Mouse (Mus musculus): ENCODE data around the gene Itprid1. TPM values are rescaled to one million over a fixed set of nuclear protein-coding genes. Genes with fewer than 3 reads are reported as not detected.

Gene Itprid1
- total and polyA plus RNA-seq, 2 experiments from 2014 or later: not detected

GRCm38 (mm10) chr6:55812353-55812752 is 24.3 kb upstream of the Itprid1 start:
- ATAC-seq (ENCODE audit: low FRiP score) (no peak), DNase-seq (ENCODE audit: low spot score) (no peak)
- Histone ChIP-seq H3K36me3 (ENCODE audit: insufficient read depth, low read length) (no peaks in the 10 kb centered on the region), H3K4me1 (ENCODE audit: insufficient read depth, low read length) (no peaks in the 10 kb centered on the region), H3K4me2 (ENCODE audit: low read depth, low read length, poor library complexity, severe bottlenecking) (no peak overlapping the region), H3K9me3 (ENCODE audit: low read length) (no peaks in the 10 kb centered on the region), H3K9ac (replicated peaks; ENCODE audit: low read length, poor library complexity, severe bottlenecking) (no peak overlapping the region), H3K4me3 (ENCODE audit: low read depth, low read length) (no peak overlapping the region), H3K27me3 (ENCODE audit: insufficient read depth, low read length) (no peaks in the 10 kb centered on the region), H3K27ac (ENCODE audit: low read depth, low read length) (no peak overlapping the region)
- peak; percentile 41 for TF ChIP-seq CTCF (IDR thresholded peaks at IDR 0.05)
- 69% methylated on average over 1 of the region's 1 CpGs for WGBS

- 69% methylated on average over 12 of the region's 12 CpGs for WGBS
- no peak for ATAC-seq (ENCODE audit: low FRiP score)
- no peak overlapping the region for H3K4me2 ChIP-seq (ENCODE audit: low read depth, low read length, poor library complexity, severe bottlenecking)
- H3K9ac ChIP-seq (replicated peaks; ENCODE audit: low read length, poor library complexity, severe bottlenecking): no peak overlapping the region
- no peak overlapping the region for H3K27ac ChIP-seq (ENCODE audit: low read depth, low read length)
- H3K4me3 ChIP-seq (ENCODE audit: low read depth, low read length): no peak overlapping the region
- H3K27me3 ChIP-seq (ENCODE audit: insufficient read depth, low read length): no peaks in the 10 kb centered on the region
- H3K4me1 ChIP-seq (ENCODE audit: insufficient read depth, low read length): no peaks in the 10 kb centered on the region
- DNase-seq (ENCODE audit: low spot score): no peak
- no peak for TF ChIP-seq CTCF (IDR thresholded peaks at IDR 0.05)
- no peaks in the 10 kb centered on the region for H3K36me3 ChIP-seq (ENCODE audit: insufficient read depth, low read length)
- no peaks in the 10 kb centered on the region for H3K9me3 ChIP-seq (ENCODE audit: low read length)
These were observed 22.3 kb upstream of the Itprid1 start for GRCm38 (mm10) chr6:55814184-55814926.

GRCm38 (mm10) chr6:55816911-55817310 is 19.8 kb upstream of the Itprid1 start:
- H3K4me1 ChIP-seq (ENCODE audit: insufficient read depth, low read length): no peaks in the 10 kb centered on the region
- H3K4me3 ChIP-seq (ENCODE audit: low read depth, low read length): no peak overlapping the region
- TF ChIP-seq CTCF (IDR thresholded peaks at IDR 0.05): no peak
- ATAC-seq (ENCODE audit: low FRiP score) (no peak), DNase-seq (ENCODE audit: low spot score) (no peak)
- H3K4me2 ChIP-seq (ENCODE audit: low read depth, low read length, poor library complexity, severe bottlenecking): no peak overlapping the region
- no peak overlapping the region for H3K27ac ChIP-seq (ENCODE audit: low read depth, low read length)
- H3K9me3 ChIP-seq (ENCODE audit: low read length): no peaks in the 10 kb centered on the region
- no peaks in the 10 kb centered on the region for H3K36me3 ChIP-seq (ENCODE audit: insufficient read depth, low read length)
- WGBS: 89% methylated on average over 5 of the region's 5 CpGs
- H3K27me3 ChIP-seq (ENCODE audit: insufficient read depth, low read length): no peaks in the 10 kb centered on the region
- H3K9ac ChIP-seq (replicated peaks; ENCODE audit: low read length, poor library complexity, severe bottlenecking): no peak overlapping the region

GRCm38 (mm10) chr6:55829722-55830121 is 7.0 kb upstream of the Itprid1 start:
- no peak overlapping the region for H3K4me2 ChIP-seq (ENCODE audit: low read depth, low read length, poor library complexity, severe bottlenecking)
- H3K4me1 ChIP-seq (ENCODE audit: insufficient read depth, low read length): no peaks in the 10 kb centered on the region
- no peaks in the 10 kb centered on the region for H3K27me3 ChIP-seq (ENCODE audit: insufficient read depth, low read length)
- ATAC-seq (ENCODE audit: low FRiP score) (no peak), DNase-seq (ENCODE audit: low spot score) (no peak)
- H3K4me3 ChIP-seq (ENCODE audit: low read depth, low read length): no peak overlapping the region
- H3K9me3 ChIP-seq (ENCODE audit: low read length): no peaks in the 10 kb centered on the region
- 88% methylated on average over 6 of the region's 6 CpGs for WGBS
- H3K36me3 ChIP-seq (ENCODE audit: insufficient read depth, low read length): no peaks in the 10 kb centered on the region
- no peak for TF ChIP-seq CTCF (IDR thresholded peaks at IDR 0.05)
- H3K27ac ChIP-seq (ENCODE audit: low read depth, low read length): no peak overlapping the region
- H3K9ac ChIP-seq (replicated peaks; ENCODE audit: low read length, poor library complexity, severe bottlenecking): no peak overlapping the region

GRCm38 (mm10) chr6:55852589-55852988 is 15.9 kb downstream of the Itprid1 start:
- no peaks in the 10 kb centered on the region for H3K4me1 ChIP-seq (ENCODE audit: insufficient read depth, low read length)
- DNase-seq (ENCODE audit: low spot score) (no peak), ATAC-seq (ENCODE audit: low FRiP score) (no peak)
- H3K4me2 ChIP-seq (ENCODE audit: low read depth, low read length, poor library complexity, severe bottlenecking): no peak overlapping the region
- H3K36me3 ChIP-seq (ENCODE audit: insufficient read depth, low read length): no peaks in the 10 kb centered on the region
- H3K27me3 ChIP-seq (ENCODE audit: insufficient read depth, low read length): no peaks in the 10 kb centered on the region
- TF ChIP-seq CTCF (IDR thresholded peaks at IDR 0.05): no peak
- H3K9me3 ChIP-seq (ENCODE audit: low read length): no peaks in the 10 kb centered on the region
- no peak overlapping the region for H3K9ac ChIP-seq (replicated peaks; ENCODE audit: low read length, poor library complexity, severe bottlenecking)
- H3K4me3 ChIP-seq (ENCODE audit: low read depth, low read length): no peak overlapping the region
- H3K27ac ChIP-seq (ENCODE audit: low read depth, low read length): no peak overlapping the region

- no peak overlapping the region for H3K4me3 ChIP-seq (ENCODE audit: low read depth, low read length)
- no peaks in the 10 kb centered on the region for H3K27me3 ChIP-seq (ENCODE audit: insufficient read depth, low read length)
- 87% methylated on average over 4 of the region's 4 CpGs for WGBS
- no peaks in the 10 kb centered on the region for H3K36me3 ChIP-seq (ENCODE audit: insufficient read depth, low read length)
- H3K9me3 ChIP-seq (ENCODE audit: low read length): no peaks in the 10 kb centered on the region
- no peak overlapping the region for H3K9ac ChIP-seq (replicated peaks; ENCODE audit: low read length, poor library complexity, severe bottlenecking)
- DNase-seq (ENCODE audit: low spot score) (no peak), ATAC-seq (ENCODE audit: low FRiP score) (no peak)
- H3K27ac ChIP-seq (ENCODE audit: low read depth, low read length): no peak overlapping the region
- TF ChIP-seq CTCF (IDR thresholded peaks at IDR 0.05): no peak
- H3K4me1 ChIP-seq (ENCODE audit: insufficient read depth, low read length): no peaks in the 10 kb centered on the region
- H3K4me2 ChIP-seq (ENCODE audit: low read depth, low read length, poor library complexity, severe bottlenecking): no peak overlapping the region
These were observed 19.4 kb downstream of the Itprid1 start for GRCm38 (mm10) chr6:55856085-55856484.

All from midbrain, postnatal 0 days (tissue).